Mouse (Mus musculus) layer of hippocampus, adult 9-11 months (tissue): Measurements from ENCODE around the gene Pnma5.
"Not testable (repeated sequence)": the region's sequence is repeated elsewhere in the genome, so short reads cannot be mapped to it uniquely, and the experiment has no call there.

ENCODE experiments used
- DNase-seq: peaks from one replicate; pipeline ENCODE4 v3.0.0; 2022

The Pnma5 gene

GRCm38 (mm10) chrX:73037003-73037402 lies at the start of gene Pnma5:
Pnma5 (minus strand) TSS chrX:73037103.
- no peak for DNase-seq

DNA sequence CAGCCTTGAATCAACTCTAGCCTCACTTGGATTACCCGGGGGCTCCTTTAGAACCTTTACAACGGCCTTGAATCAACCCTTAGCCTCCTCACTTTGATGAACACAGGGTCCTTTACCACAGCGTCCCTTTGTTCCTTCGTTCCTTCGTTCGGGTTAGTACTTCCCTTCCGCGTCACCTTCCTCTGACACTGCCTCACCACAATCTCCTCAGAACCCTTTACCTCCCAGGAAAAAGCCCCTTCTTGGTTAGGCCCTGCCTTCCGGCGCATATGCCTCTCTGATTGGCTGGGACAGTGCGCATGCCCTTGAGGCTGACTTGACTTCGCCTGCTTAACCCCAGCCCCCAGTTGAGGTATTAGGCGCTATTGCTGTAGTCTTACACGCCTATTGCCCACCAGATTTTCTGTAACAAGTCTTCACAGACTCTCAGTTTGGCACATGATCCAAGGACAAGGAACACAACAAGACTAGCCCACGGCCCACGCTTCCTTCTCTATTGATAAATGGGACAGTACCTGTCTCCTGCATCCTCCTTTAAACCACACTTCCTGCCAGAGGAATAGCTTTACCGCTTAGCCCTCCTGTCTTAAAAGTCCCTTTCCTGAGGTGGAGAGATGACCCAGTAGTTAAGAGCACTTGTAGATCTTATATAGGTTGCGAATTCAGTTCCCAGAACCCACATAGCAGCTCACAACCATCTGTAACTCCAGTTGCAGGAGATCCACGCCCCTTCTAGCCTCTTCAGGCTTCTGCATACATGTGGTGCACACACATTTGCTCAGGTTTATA lies 45.6 kb upstream of the Pnma5 start, which contains the start of gene Xlr4a:
Gene Xlr4a, minus strand, starts transcription at position 212 of the 789 bp plus-strand sequence.
- not testable (repeated sequence) for DNase-seq

DNA sequence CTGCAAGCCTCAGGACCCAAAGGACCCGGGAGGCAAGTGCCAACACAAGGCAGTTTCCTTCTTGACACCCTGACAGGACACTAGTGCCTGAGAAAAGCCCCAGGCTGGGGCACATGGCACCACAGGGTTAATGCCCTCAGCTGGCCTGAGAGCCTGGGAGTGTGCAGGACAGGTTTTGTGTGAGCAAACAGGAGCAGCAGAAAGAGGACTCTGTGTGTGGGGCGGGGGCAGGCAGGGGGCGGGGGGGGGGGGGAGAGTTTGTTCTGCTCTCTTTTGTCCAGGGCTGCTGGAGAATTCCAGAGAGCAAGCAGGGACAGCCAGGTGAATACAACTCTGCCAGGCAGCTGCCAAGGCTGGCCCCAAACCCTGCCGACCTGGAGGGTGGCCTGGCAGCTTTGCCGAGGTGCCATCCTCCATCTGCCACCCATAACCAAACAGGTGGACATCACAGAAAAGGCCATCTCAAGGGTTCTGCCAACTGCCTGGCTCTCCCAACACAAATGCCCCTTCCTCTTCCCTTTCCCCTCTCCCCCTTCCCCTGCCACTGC lies 29.9 kb upstream of the Pnma5 start:
- not testable (repeated sequence) for DNase-seq

GRCm38 (mm10) chrX:73064415-73064793 lies 27.5 kb upstream of the Pnma5 start, which contains the start of gene Pnma3:
Pnma3 (plus strand) TSS chrX:73064787.
- DNase-seq = no peak

DNA sequence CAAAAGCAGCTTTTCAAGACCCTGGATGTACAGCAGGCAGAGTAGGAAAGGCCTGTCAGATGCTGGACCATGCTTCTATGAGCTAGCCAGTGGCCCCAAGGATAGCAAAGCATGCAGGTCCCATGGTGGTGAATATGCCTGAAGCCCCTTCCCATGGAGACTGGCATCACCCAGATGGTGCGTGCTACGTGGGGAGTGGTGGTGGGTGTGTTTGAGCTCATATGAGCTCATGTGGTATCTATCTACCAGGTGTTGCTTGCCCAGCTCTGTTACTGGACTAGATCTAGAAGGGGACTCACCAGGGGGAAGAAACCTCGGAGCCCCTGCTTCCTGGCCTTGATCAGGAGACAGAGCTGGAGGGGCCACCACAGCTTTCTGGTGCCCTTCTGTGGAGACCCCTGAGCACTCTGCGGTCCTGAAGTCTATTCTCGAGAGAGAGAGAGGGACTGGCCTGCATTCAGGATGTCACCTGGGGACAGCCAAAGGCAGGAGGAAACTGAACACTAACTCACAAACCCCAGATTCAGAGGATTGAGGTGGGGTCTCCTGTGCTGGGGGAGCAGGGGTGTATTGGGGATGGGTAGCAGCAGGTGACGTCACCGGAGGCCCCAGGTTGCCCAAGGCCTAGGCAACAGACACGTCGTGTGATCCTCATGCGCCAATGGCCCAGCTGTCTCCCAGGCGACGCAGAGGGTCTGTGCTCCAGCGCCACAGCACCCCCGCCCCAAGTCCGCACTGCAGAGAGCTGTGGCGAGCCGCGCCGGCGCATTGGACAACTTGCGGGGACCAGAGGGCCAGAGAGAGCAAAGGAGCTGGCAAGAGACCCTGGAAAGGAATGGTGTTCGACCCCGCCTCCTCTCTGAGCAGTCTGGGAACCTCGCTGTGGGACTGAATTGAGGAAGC lies 26.9 kb upstream of the Pnma5 start:
- DNase-seq = peak; percentile 42

- no peak for DNase-seq
Observed at GRCm38 (mm10) chrX:73062323-73062722, 25.4 kb upstream of the Pnma5 start.

DNA sequence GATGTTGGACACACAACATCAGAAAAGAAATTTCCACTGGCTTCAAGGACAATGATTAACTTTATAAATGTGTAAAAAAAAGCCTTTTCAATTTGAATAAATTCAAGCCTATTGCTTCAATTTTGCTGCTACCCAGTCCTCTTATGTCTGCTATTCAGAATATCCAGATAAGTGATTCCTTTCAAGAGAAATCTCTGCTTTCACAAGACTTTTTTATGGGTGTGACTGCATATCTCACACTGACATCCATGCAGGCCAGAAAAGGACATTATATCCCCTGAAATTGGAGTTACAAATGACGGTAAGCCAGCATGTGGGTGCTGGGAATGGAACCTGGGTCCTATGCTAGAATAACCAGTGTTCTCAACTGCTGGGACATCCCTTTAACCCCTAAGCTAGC lies 24.6 kb upstream of the Pnma5 start:
- no peak for DNase-seq

- peak; percentile 90 for DNase-seq
Observed at GRCm38 (mm10) chrX:73053860-73054563, 17.1 kb upstream of the Pnma5 start.

GRCm38 (mm10) chrX:73039666-73040065 lies 2.8 kb upstream of the Pnma5 start:
- no peak for DNase-seq

DNA sequence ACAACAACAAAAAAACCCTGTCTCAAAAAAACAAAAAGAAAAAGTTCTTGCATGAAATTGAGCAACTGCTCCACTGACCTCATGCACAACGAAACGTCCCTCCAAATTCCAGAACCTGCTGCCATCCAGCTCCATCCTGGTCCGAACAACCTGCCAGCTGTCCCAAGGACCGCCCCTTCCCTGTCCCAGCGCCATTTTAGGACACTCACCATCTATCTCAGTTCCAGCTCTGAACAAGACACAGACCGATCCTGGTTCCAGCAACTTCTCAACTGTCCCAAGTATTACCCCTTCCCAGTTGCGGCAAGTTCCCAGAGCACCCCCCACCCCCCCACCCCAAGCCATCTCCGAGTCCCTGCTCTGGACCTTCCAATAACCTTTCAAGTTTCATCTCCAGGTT lies 1.9 kb upstream of the Pnma5 start:
- no peak for DNase-seq

GRCm38 (mm10) chrX:73012846-73013245 lies 24.1 kb downstream of the Pnma5 start:
- no peak for DNase-seq

DNA sequence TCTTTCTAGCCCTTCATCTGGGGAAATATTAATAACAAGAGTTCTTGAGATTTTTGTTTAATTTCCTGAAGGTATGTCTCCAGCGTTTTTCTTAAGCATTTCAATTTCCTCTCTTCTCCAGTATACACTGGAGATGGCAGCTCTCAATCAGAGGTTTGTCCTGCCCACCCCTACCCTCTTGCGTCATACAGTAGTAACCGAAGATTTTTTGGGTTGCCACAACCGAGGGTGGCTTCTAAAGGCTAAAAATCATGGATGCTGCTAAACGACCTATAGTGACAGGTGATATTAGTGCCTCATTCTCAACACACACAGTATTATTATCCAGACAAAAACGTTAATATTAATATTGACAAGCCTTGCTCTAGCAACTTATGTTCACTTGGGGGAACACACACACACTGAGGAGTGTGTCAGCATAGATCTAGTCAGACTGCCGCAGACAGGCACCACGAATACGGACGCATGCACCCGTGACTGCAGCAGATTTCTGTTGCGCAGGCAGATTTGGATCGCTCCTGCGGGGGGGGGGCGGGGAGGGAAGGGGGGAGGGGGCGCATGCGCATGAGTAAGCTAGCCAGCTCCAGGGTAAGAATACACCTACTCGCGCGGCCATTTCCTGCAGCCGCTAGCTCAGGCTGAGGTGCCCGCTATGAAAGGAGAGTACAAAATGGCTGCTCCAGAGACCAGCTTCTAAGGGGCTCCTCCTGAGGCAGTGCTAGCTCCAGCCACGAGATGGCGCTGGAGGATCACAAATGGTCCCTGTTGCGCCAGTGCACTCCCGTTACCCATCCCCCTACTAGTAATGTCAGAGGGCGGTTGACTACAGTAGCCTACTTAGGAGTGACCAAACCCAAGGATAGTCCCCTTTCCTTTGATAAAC lies 29.1 kb downstream of the Pnma5 start:
- peak; percentile 96 for DNase-seq

GRCm38 (mm10) chrX:73005678-73006077 lies 31.2 kb downstream of the Pnma5 start:
- DNase-seq = no peak

DNA sequence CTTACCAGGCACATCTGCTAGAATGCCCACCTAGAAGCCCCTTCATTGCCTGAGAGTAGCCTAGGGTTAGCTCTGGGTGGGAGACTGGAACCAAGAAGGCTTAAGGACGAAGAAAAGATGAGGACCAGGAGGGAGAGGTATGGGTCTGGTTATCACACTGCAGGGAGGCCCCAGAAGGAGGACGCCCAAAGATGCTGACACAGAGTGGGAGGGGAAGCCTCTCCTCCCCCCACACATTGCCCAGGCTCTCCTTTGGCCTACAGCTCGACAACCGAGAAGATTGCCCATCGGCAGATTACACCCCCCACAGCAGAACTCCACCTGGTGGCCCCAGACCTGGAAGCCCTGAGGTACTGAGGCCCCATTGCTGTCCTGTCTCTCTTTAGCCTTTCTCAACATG lies 33.8 kb downstream of the Pnma5 start:
- DNase-seq = no peak

- no peak for DNase-seq
Observed at GRCm38 (mm10) chrX:72995542-72995941, 41.4 kb downstream of the Pnma5 start.

DNA sequence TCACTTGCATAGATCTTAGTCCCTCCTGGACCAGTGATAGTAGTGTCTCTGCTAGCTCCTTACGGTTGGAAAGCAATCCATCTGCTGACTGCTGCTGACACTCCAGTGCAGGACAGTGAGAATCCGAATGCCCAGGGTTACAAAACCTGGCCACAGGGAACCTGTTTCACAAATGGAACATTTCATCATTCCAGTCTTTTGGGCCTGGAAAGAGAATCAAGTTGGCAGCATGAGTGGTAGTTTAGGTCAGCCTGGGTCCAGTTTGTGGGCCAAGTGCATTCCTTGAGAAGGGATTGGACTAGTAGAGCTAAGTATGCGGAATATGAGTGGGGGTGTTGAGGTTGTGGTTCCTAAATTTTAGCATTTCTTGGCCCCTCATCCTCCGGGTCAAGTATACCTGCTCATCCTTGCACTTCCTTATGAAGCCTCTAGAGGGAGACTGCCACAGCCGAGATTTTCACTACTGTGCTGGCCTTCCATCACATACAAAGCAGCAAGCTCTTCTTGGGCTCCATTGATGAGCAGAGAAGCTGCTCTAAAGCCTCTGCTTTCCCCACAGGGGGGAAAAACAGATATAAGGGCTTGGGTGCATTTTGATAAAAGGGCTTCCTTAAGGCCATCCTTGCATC lies 44.5 kb downstream of the Pnma5 start:
- no peak for DNase-seq

DNA sequence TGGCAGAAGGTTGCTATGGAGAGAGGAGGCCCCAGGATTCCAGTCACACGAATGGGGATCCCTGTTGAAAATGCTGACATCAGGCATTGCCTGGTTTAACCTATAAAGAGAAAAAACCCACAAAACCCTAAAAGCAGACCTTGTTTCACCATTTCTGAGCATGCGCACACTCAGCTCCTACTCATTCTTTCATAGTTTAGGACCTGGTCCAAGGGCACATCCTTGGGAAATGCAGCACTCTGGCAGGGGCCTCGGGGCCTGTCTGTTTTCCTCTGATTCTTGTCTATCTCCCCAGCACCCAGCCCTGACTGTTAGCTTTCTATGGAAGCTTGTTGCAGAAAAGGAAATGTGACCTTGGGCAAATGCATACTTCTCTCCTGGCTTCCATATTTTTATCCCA lies 46.3 kb downstream of the Pnma5 start:
- no peak for DNase-seq

GRCm38 (mm10) chrX:72988431-72988830 lies 48.5 kb downstream of the Pnma5 start:
- DNase-seq = no peak

GRCm38 (mm10) chrX:72987520-72987905 lies 49.4 kb downstream of the Pnma5 start:
- DNase-seq = no peak

DNA sequence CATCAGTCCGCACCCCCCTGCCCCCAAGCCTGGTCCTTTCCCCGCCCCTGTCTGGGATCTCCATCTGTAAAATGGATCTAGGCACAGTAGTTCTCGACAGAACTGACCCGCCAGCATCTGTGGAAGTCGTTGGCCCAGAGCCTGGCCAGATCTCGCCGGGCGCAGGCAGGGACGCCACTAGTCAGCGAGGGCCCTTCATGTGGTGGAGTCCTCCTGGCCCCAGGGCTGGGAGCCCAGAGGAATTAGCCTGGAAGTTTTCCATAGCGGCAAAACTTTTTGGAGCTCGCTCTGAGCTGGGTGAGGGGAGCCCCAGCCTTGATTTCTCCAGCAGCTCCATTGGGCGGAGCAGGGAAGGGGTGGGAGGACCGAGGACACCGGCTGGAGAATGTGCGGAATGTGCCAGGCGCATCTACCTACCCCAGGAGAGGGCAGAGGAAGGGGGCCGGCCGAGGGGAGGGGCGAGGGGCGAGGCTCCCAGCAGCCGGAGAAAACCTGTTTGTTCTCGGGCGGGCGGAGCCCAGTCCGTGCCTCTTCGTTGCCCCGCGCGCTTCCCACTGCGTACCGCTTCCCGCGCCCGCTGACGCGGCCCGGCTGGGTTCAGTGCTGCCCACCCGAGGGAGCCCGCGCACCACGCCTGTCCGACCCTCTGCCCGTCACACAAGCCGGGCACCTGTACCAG lies 49.9 kb downstream of the Pnma5 start, which contains the start of gene Zfp185:
Gene Zfp185, plus strand, starts transcription at position 499 of the 679 bp plus-strand sequence.
- DNase-seq = no peak

DNA sequence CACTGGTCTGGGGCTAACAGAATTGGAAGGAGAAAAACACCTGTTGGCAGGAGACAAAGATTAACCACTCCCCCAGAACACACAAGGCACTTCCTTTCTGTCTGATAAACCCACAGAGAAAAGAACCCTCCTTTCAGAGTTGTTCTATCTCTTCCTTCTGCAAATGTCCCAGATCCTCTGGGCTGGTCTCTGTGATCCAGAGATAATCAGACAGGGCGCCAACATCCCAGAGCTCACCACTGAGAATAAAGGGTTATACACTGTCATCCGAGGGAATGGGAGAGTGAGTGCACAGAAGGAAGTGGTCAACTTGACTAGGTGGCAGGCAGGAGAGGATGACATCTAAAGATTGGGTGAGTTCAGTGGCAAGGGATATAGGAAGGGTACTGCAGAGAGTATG lies 51.3 kb downstream of the Pnma5 start:
- no peak for DNase-seq
